Mouse (Mus musculus) spleen, postnatal 4 days (tissue): Measurements from ENCODE around the gene Erg.

Source experiments
- DNase-seq, 2 experiments: peaks; one replicate each; pipeline ENCODE4 v3.0.0; 2022; ENCODE audit warnings: low spot score in 2 of 2

Gene Erg

GRCm38 (mm10) chr16:95586311-95586602, at the start of gene Erg:
Gene Erg, minus strand, starts transcription at chr16:95586593.
- no peak for DNase-seq

- no peak for DNase-seq
Observed at GRCm38 (mm10) chr16:95631816-95632215, 45.4 kb upstream of the Erg start.

DNA sequence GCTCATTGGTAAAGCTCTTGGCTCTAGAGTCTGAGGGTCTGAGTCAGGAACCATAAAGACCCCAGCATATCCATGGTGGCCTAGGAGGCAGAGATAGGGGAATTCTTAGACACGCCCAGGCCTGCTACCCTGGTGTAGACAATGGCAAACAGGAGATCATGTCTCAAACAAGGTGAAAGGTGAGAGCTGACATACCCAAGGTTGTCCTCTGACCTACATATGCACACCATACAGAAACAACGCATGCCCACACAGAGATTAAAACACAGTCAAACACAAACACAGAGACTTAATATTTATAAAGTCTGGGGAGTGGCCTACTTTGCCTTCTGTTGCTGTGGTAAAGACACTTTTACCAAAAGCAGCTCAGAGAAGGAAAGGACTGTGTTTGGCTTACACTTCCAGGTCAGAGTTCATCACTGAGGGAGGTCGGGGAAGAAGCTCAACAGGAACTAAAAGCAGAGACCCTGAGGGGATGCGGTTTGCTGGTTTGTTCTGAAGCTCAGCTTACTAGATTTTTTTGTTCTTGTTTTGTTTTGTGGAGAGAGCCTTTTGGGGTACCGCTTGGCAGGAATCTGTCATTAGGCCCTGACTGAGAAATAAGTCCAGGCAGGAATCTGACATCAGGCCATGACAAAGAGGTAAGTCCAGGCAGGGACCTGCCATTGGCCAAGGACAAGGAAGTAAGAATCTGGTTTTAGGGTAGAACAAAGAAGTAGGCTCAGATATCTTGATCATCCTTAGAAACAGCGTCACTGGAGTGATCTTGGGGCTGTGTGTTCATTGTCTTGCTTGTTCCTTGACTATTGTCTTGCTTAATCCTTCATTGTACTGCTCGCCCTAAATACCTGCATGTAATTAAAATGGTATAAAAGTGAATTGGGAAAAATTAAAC, 37.7 kb upstream of the Erg start:
- DNase-seq: no peak

- no peak for DNase-seq
Observed at GRCm38 (mm10) chr16:95623056-95623455, 36.7 kb upstream of the Erg start.

- no peak for DNase-seq
Observed at GRCm38 (mm10) chr16:95619859-95620325, 33.5 kb upstream of the Erg start.

DNA sequence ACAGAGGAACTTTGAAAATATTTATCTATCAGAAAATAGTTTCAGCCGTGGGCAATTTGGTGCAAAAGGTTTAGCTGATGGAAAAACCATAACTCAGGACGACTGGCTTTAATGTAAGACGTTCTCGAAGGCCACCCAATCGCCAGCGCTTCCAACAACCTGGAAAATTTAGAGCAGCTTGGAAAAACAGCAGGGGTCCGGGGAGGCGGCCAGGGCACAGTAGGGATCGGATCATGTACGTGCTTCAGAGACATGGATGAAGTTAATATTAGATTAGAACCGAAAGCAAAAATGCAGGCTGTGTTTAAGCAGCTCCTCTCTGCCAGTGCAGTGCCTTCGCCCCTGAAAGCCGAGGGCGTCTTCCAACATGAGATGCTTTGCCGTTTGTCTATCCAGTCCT, 31.8 kb upstream of the Erg start:
- DNase-seq: no peak

DNA sequence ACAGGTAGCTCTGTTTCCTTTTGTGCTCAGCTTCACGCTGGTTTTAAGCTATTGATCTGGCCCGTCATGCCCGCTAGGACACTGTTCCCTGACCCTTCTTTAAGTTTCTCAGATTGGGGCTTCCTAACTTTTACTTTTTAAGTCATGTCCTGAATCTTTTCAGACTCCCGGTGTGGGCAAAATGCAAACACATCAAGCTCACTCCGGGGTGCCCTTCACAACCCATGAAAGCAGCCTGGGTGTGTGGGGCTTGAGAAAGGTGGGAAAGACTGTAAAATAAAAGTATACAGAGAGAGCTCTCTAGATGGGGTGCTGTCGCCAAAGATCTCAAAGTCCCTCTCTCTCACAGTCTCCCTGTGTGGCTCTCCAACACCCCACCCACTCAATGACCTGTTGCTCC, 31.3 kb upstream of the Erg start:
- DNase-seq: no peak

- DNase-seq: peak; percentile 47 to 84
Observed at GRCm38 (mm10) chr16:95615579-95615978, 29.2 kb upstream of the Erg start.

DNA sequence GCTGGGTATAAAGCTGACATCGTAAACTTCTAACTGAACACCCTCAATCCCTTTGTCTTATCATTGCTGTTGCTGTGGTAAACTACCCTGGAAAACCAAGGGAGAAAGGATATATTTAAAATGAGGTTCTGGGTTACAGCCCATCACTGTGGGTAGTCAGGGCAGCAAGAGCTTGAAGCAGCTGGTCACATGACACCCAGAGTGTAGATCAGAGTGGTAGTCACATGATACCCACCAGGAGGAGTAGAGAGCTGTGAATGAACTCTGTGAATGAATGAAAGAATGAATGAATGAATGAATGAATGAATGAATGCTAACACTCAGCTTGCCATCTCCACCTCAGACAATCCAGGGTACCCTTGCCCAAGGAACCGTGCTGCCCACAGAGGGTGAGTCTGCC, 28.1 kb upstream of the Erg start:
- DNase-seq: no peak

DNA sequence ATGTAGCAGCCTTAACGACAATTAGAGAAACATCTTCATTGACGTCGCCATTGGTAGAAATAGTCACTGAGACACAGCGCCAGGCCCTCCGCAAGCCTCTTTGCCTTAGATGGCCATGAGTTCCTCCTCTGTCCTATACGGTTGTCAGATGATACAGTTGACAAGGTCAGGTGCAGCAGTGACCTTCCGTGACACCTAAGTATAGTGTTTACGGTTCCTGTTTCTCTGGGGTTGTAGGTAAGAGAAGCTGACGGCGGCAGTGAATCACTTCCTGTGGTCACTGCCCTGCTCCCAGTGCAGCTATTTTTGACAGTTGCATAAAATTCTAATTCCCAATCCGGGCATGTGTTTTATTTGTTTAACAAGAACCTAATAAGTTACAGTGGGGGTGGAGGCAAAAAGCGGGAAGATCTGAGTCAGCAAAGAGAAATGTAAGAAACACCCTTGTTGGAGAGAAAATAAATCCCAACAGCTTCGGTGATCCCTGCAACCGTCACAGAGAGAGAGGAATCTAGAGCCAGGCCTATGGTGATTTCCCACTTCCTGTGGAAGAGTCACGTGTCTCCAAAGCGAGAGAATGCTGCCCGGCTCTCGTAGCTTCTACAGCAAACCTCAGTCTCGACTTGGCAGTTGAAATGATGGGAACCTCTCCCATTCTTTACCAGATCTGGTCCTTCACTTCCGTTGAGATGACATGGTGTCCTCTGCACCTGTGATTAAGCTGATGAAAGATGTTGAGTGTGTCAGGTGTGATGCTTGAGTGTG, 25.8 kb upstream of the Erg start:
- no peak for DNase-seq

DNA sequence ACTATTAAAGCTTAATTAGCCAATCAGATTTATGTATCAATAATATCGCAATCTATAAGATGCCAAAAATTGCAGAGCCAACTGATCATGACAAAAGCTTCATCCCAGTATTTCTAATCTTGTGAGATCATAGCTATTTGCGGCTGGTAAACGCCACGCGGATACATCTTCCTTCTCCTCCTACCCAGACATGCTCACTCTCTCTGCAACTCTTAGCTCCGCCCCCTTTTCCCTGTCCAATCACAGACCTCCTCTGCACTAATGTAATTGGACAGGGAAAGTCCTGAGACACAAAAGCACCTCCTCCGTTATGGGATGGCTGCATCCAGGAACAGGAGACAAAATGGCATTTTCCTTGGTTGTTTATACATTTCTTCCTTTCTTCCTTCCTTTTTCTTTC, 22.2 kb upstream of the Erg start:
- no peak for DNase-seq

- peak; percentile 62 to 90 for DNase-seq
Observed at GRCm38 (mm10) chr16:95605304-95605703, 18.9 kb upstream of the Erg start.

GRCm38 (mm10) chr16:95602504-95602903, 16.1 kb upstream of the Erg start:
- DNase-seq: no peak

- no peak for DNase-seq
Observed at GRCm38 (mm10) chr16:95601807-95602206, 15.4 kb upstream of the Erg start.

- DNase-seq: no peak
Observed at GRCm38 (mm10) chr16:95601219-95601580, 14.8 kb upstream of the Erg start.

DNA sequence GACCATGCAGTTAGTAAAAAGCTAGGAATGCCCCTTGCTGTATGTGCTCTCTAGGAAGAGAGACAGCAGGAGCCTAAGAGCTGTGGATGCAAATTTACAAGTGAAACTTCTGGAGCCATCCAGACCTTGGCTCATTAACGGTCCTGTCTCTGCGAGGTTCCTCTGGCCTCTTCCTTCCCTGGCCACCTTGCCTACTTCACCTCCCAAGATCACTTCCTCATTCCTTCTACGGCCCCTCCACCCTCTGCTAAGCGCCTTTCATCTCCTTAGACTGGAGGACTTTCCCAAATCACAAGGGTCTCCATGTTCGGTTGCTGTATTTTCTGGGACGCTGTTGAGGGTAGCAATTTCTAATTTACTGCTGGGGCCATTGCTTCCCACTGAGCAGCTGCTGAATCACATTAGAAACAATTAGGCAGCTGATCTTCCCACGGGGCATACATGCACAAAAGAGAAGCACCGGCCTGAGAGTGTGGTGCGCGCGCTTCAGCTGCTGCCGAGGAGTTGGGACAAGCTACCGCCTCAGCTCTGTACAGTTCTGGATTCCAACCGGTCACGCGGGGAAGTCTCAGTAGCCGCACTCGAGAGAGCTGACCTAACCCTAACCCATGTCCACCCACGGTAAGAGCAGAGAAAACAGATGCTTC, 14.3 kb upstream of the Erg start:
- DNase-seq: no peak

DNA sequence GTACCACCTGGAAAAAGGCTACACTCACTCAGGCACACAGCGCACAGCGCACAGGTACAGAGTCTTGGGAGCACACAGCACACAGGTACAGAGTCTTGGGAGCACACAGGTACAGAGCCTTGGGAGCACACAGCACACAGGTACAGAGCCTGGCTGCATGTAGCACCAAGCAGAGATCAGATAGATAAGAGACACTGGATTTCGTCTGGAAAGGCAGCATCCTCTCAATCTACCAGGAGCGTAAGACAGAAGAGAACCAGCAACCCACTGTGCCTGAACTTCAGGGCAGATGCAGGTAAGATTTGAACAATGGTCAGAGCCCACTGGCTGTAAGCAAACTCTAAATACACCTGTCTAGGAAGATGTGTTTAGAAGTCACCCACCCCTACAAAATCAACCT, 12.5 kb upstream of the Erg start:
- no peak for DNase-seq

DNA sequence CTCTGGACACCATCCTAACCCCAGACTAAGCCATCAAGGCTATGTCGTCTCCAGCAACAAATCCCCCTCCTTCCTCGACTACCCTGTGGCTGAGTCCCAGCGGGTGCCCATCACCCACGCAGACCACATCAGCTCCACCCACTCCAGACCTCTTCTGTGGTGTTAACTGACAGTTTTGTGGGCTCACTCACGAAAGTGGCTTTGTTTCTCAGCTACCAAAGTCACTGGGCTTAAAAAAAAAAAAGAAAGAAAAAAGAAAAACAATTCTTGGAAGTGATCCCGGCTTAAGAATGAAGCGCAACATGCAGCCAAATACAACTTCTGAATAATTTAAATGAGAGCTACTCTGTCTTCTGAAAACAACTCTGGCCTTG, 11.2 kb upstream of the Erg start:
- DNase-seq: no peak

DNA sequence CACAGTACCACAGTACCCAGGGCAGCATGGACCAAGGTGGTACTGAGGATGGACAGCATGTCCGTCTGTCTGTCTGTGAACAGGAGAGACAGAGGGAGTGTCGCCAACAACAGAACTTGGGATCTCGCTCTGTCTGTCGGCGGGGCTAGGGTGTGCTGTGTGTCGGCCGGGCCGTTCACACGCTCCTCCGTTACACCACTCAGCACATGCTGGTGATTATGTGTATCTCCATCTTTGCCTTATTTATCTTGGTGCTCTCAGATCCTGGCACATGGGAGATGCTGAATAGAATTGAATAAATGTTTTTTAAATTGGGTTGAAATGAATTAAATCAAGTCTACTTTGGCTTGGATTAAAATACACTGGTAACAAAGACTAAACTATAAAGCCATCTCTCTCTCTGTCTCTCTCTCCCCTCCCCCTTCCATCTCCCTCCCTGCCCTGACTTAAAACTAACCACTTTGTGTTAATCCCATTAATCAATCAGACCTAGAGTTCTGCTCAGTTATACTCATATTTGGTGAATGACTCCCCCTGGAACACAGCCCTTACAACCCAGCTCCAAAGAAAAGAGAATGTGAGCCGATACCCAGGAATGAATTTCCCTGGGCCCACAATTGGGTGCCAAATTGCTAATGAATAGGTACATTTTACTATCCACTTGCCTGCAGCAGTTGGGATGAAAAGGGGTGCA, 10.6 kb upstream of the Erg start:
- DNase-seq: no peak

DNA sequence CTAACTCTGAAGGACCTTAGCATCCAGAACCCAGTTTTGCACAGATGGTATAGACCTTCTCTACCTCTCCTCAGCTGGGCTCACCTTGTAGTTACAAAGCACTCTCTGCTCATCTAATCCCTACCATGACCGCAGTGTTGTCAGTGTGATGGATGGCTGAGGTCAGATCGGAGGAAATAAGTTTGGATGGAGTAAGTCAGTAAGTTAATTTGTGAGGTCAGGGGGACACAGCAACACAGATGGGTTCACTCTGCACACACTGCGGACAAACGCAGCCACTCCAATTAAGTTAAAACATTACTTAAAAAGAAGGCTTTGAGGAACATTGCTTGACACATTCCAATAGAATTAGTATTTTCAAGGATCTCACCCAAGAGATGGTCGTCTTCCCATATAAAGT, 2.5 kb upstream of the Erg start:
- DNase-seq: no peak

GRCm38 (mm10) chr16:95586726-95587125, 333 bp upstream of the Erg start:
- DNase-seq: no peak
